Mouse (Mus musculus) kidney, embryonic 14.5 days (tissue): ENCODE measurements around the gene Pfkfb3. TPM values are rescaled to one million over a fixed set of nuclear protein-coding genes. Genes with fewer than 3 reads are reported as not detected.

Experiments
- ATAC-seq: fragments of 200-750 bp; cut with Nextera tagmentation; 2 replicates; pipeline ENCODE4 v1.8.0; 2017; ENCODE audit warnings: moderate number of reproducible peaks, mild to moderate bottlenecking, moderate TSS enrichment, moderate library complexity; ENCODE audit not compliant: low FRiP score, low TSS enrichment
- H3K27ac ChIP-seq: fragments of 300-500 bp; sonication (generic); 2 replicates; pipeline ENCODE4 v1.5.1; 2014; ENCODE audit warnings: low read depth, mild to moderate bottlenecking, low read length, moderate library complexity, mixed read lengths
- H3K27me3 ChIP-seq: fragments of 300-500 bp; sonication (generic); 2 replicates; pipeline ENCODE4 v1.6.1; 2014; ENCODE audit warnings: mild to moderate bottlenecking, low read length; ENCODE audit not compliant: control insufficient read depth, insufficient read depth
- H3K36me3 ChIP-seq: fragments of 300-500 bp; sonication (generic); 2 replicates; pipeline ENCODE4 v1.6.1; 2014; ENCODE audit warnings: low read length, mixed read lengths; ENCODE audit not compliant: control insufficient read depth, insufficient read depth
- H3K4me1 ChIP-seq: fragments of 300-500 bp; sonication (generic); 2 replicates; pipeline ENCODE4 v1.6.1; 2014; ENCODE audit warnings: low read length, mixed read lengths; ENCODE audit not compliant: control insufficient read depth, insufficient read depth
- H3K4me2 ChIP-seq: fragments of 300-500 bp; sonication (generic); replicated peaks from 2 replicates; pipeline ENCODE4 v1.6.1; 2014; ENCODE audit warnings: low read depth, mild to moderate bottlenecking, low read length
- H3K4me3 ChIP-seq: fragments of 300-500 bp; sonication (generic); 2 replicates; pipeline ENCODE4 v1.5.1; 2014; ENCODE audit warnings: mild to moderate bottlenecking, low read length
- H3K9ac ChIP-seq: fragments of 300-500 bp; sonication (generic); 2 replicates; pipeline ENCODE4 v1.6.1; 2014; ENCODE audit warnings: low read depth, mild to moderate bottlenecking, low read length, moderate library complexity
- H3K9me3 ChIP-seq: fragments of 300-500 bp; sonication (generic); 2 replicates; pipeline ENCODE4 v1.6.1; 2016; ENCODE audit warnings: low read length; ENCODE audit not compliant: control insufficient read depth
- WGBS: fragments of 180-500 bp; shearing (Covaris S2); extraction: QIAGEN DNeasy Blood & Tissue Kit; methylation state at CpG from one replicate; pipeline ENCODE4 v1.1.7; 2014; 5-methylcytosine and 5-hydroxymethylcytosine counted together
- polyA plus RNA-seq: library from polyadenylated mRNA; unstranded; fragments of >200 nt; fragmentation: Nextera tagmentation; extraction: Ambion mirVana; gene quantifications from 2 replicates; pipeline ENCODE4 v1.2.1, GENCODE M21; 2014

The Pfkfb3 gene
- polyA plus RNA-seq, 1 experiment from 2014 or later: 10.5 TPM

GRCm38 (mm10) chr2:11573684-11574083 lies 19.8 kb upstream of the Pfkfb3 start:
- no peak for ATAC-seq
- no peaks in the 10 kb centered on the region for H3K36me3 ChIP-seq
- H3K9ac ChIP-seq: no peak overlapping the region
- H3K4me2 ChIP-seq: no peak overlapping the region
- H3K9me3 ChIP-seq: no peaks in the 10 kb centered on the region
- no peaks in the 10 kb centered on the region for H3K27me3 ChIP-seq
- 93% methylated on average over 1 of the region's 1 CpGs for WGBS
- no peak overlapping the region for H3K27ac ChIP-seq
- H3K4me3 ChIP-seq: no peak overlapping the region
- H3K4me1 ChIP-seq: no peaks in the 10 kb centered on the region

GRCm38 (mm10) chr2:11571004-11571535 lies 17.2 kb upstream of the Pfkfb3 start:
- H3K4me3 ChIP-seq: no peak overlapping the region
- no peak overlapping the region for H3K27ac ChIP-seq
- WGBS: 55% methylated on average over 6 of the region's 6 CpGs
- no peak overlapping the region for H3K9ac ChIP-seq
- no peak overlapping the region for H3K4me2 ChIP-seq
- H3K36me3 ChIP-seq: no peaks in the 10 kb centered on the region
- no peaks in the 10 kb centered on the region for H3K9me3 ChIP-seq
- no peaks in the 10 kb centered on the region for H3K4me1 ChIP-seq
- ATAC-seq: no peak
- H3K27me3 ChIP-seq: no peaks in the 10 kb centered on the region

GRCm38 (mm10) chr2:11568471-11568870 lies 14.6 kb upstream of the Pfkfb3 start:
- H3K27me3 ChIP-seq: no peaks in the 10 kb centered on the region

GRCm38 (mm10) chr2:11567781-11568362 lies 14.0 kb upstream of the Pfkfb3 start:
- Histone ChIP-seq H3K27ac (no peak overlapping the region), H3K27me3 (no peaks in the 10 kb centered on the region), H3K9ac (no peak overlapping the region), H3K4me2 (no peak overlapping the region), H3K4me3 (no peak overlapping the region), H3K36me3 (no peaks in the 10 kb centered on the region), H3K4me1 (no peaks in the 10 kb centered on the region), H3K9me3 (no peaks in the 10 kb centered on the region)
- WGBS: 66% methylated on average over 4 of the region's 4 CpGs
- ATAC-seq: no peak

More at GRCm38 (mm10) chr2:11568471-11568870, 14.6 kb upstream of the Pfkfb3 start:
- H3K36me3 ChIP-seq: no peaks in the 10 kb centered on the region
- no peak overlapping the region for H3K27ac ChIP-seq
- H3K9ac ChIP-seq: no peak overlapping the region
- H3K4me1 ChIP-seq: no peaks in the 10 kb centered on the region
- H3K4me2 ChIP-seq: no peak overlapping the region
- WGBS: 78% methylated on average over 7 of the region's 7 CpGs
- no peak for ATAC-seq
- no peak overlapping the region for H3K4me3 ChIP-seq
- H3K9me3 ChIP-seq: no peaks in the 10 kb centered on the region

- WGBS: 88% methylated on average over 3 of the region's 3 CpGs
- H3K36me3 ChIP-seq: no peaks in the 10 kb centered on the region
- no peaks in the 10 kb centered on the region for H3K4me1 ChIP-seq
- no peak for ATAC-seq
- no peak overlapping the region for H3K9ac ChIP-seq
- H3K4me3 ChIP-seq: no peak overlapping the region
- H3K4me2 ChIP-seq: no peak overlapping the region
- no peaks in the 10 kb centered on the region for H3K27me3 ChIP-seq
- H3K9me3 ChIP-seq: no peaks in the 10 kb centered on the region
- H3K27ac ChIP-seq: no peak overlapping the region
Observed at GRCm38 (mm10) chr2:11566898-11567297, 13.0 kb upstream of the Pfkfb3 start.

GRCm38 (mm10) chr2:11566241-11566640 lies 12.4 kb upstream of the Pfkfb3 start:
- H3K9ac ChIP-seq: no peak overlapping the region
- WGBS: 64% methylated on average over 7 of the region's 7 CpGs
- no peaks in the 10 kb centered on the region for H3K36me3 ChIP-seq
- H3K9me3 ChIP-seq: no peaks in the 10 kb centered on the region
- ATAC-seq: no peak
- H3K4me2 ChIP-seq: no peak overlapping the region
- no peak overlapping the region for H3K27ac ChIP-seq
- H3K27me3 ChIP-seq: no peaks in the 10 kb centered on the region
- H3K4me1 ChIP-seq: no peaks in the 10 kb centered on the region
- no peak overlapping the region for H3K4me3 ChIP-seq

- no peak for ATAC-seq
- H3K27ac ChIP-seq: no peak overlapping the region
Observed at GRCm38 (mm10) chr2:11564768-11565167, 10.9 kb upstream of the Pfkfb3 start.

GRCm38 (mm10) chr2:11563256-11563655 lies 9.4 kb upstream of the Pfkfb3 start:
- no peak overlapping the region for H3K27ac ChIP-seq
- H3K9ac ChIP-seq: no peak overlapping the region
- H3K4me2 ChIP-seq: no peak overlapping the region
- WGBS: 95% methylated on average over 17 of the region's 17 CpGs
- no peaks in the 10 kb centered on the region for H3K27me3 ChIP-seq
- no peaks in the 10 kb centered on the region for H3K36me3 ChIP-seq
- no peaks in the 10 kb centered on the region for H3K4me1 ChIP-seq
- no peak overlapping the region for H3K4me3 ChIP-seq
- no peak for ATAC-seq
- no peaks in the 10 kb centered on the region for H3K9me3 ChIP-seq

More at GRCm38 (mm10) chr2:11564768-11565167, 10.9 kb upstream of the Pfkfb3 start:
- Histone ChIP-seq H3K4me2 (no peak overlapping the region), H3K27me3 (no peaks in the 10 kb centered on the region), H3K4me1 (no peaks in the 10 kb centered on the region), H3K4me3 (no peak overlapping the region), H3K9ac (no peak overlapping the region), H3K9me3 (no peaks in the 10 kb centered on the region), H3K36me3 (no peaks in the 10 kb centered on the region)
- 85% methylated on average over 6 of the region's 6 CpGs for WGBS

- whole genome bisulfite sequencing: 83% methylated on average over 7 of the region's 7 CpGs
- Histone ChIP-seq H3K27ac (no peak overlapping the region), H3K9ac (no peak overlapping the region), H3K36me3 (no peaks in the 10 kb centered on the region), H3K9me3 (no peaks in the 10 kb centered on the region), H3K4me1 (no peaks in the 10 kb centered on the region), H3K4me3 (no peak overlapping the region), H3K4me2 (no peak overlapping the region), H3K27me3 (0 out of 2 replicates have a peak, but pooled peaks cover 6% of the 10 kb centered on the region)
- no peak for ATAC-seq
Observed at GRCm38 (mm10) chr2:11558654-11559053, 4.8 kb upstream of the Pfkfb3 start.
